Mouse (Mus musculus) spleen, postnatal 4 days (tissue): ENCODE measurements at regions not wholly inside any gene's neighbourhood (a gene's known extent, or its start where the extent isn't known, plus 50 kb on each side); places are given as distances from the start of the nearest gene placed in this dataset.
"Not testable (repeated sequence)": the region's sequence is repeated elsewhere in the genome, so short reads cannot be mapped to it uniquely, and the experiment has no call there.

Experiments
- DNase-seq, 2 experiments: peaks; one replicate each; pipeline ENCODE4 v3.0.0; 2022; ENCODE audit warnings: low spot score in 2 of 2

- no peak for DNase-seq
These were observed 125.9 kb downstream of the Arrdc3 start for GRCm38 (mm10) chr13:81008864-81009766.

- no peak for DNase-seq
These were observed 130.8 kb downstream of the Arrdc3 start for GRCm38 (mm10) chr13:81013953-81014352.

- DNase-seq = no peak
These were observed 137.0 kb downstream of the Arrdc3 start for GRCm38 (mm10) chr13:81020106-81020747.

GRCm38 (mm10) chr13:81020811-81021210, 137.6 kb downstream of the Arrdc3 start:
- no peak for DNase-seq

GRCm38 (mm10) chr13:81022410-81022809, 139.2 kb downstream of the Arrdc3 start:
- no peak for DNase-seq

GRCm38 (mm10) chr13:81025241-81025760, 142.1 kb downstream of the Arrdc3 start:
- not testable (repeated sequence) for DNase-seq

GRCm38 (mm10) chr13:81037316-81037715, 154.1 kb downstream of the Arrdc3 start:
- no peak for DNase-seq

- DNase-seq = no peak
These were observed 155.6 kb downstream of the Arrdc3 start for GRCm38 (mm10) chr13:81038736-81039135.

- DNase-seq = no peak
These were observed 157.3 kb downstream of the Arrdc3 start for GRCm38 (mm10) chr13:81040494-81040893.

GRCm38 (mm10) chr13:81041646-81042045, 158.5 kb downstream of the Arrdc3 start:
- no peak for DNase-seq
